ENCODE assay signal across 8 mouse cellular contexts in genomic region chr11:116280751-116281663, GRCm38 (mm10). TPM values are rescaled to one million over a fixed set of nuclear protein-coding genes. Genes with fewer than 3 reads are reported as not detected.
DNase-seq lines count a peak whose midpoint lies in the region; ATAC-seq and TF ChIP-seq lines count a peak whose summit lies in the region.

Gene Galr2, plus strand, starts transcription at chr11:116280939.

- no peaks in the 10 kb centered on the region for H3K4me1 ChIP-seq in heart, postnatal 0 days (ENCODE audit: control insufficient read depth, insufficient read depth)
- H3K4me1 ChIP-seq in brown adipose tissue, adult 24 weeks (ENCODE audit: control insufficient read depth, insufficient read depth, insufficient read length, low read length): no peaks in the 10 kb centered on the region
- H3K4me1 ChIP-seq in hindbrain, postnatal 0 days (ENCODE audit: insufficient read depth, low read length): peaks cover 8% of the 10 kb centered on the region
- peaks cover 16% of the 10 kb centered on the region for H3K4me1 ChIP-seq in midbrain, embryonic 16.5 days (ENCODE audit: control insufficient read depth, insufficient read depth, low read length)

- H3K4me2 ChIP-seq in heart, postnatal 0 days (ENCODE audit: low read depth, low read length): peak within 1 kb of the TSS; percentile 56
- peak within 1 kb of the TSS; percentile 54 for H3K4me2 ChIP-seq in hindbrain, postnatal 0 days (ENCODE audit: low read depth, low read length)
- H3K4me2 ChIP-seq in midbrain, embryonic 16.5 days (ENCODE audit: low read length): peak within 1 kb of the TSS; percentile 51

- no peak for DNase-seq in heart, postnatal 0 days (ENCODE audit: low spot score)
- DNase-seq in heart, postnatal 10 days: no peak
- DNase-seq in hindbrain, postnatal 0 days (ENCODE audit: low spot score): no peak
- no peak for DNase-seq in gastrocnemius, postnatal 14 days
- no peak for DNase-seq in adrenal gland, postnatal 14 days
- no peak for DNase-seq in cerebellum, postnatal 36 days

- no peak for TF ChIP-seq CTCF in heart, postnatal 0 days (IDR thresholded peaks at IDR 0.05; ENCODE audit: low read depth)
- peak; percentile 33 for TF ChIP-seq CTCF in hindbrain, postnatal 0 days (IDR thresholded peaks at IDR 0.05; ENCODE audit: low read depth)

- WGBS in heart, postnatal 0 days: 7% methylated on average over 48 of the region's 48 CpGs
- 7% methylated on average over 48 of the region's 48 CpGs for WGBS in hindbrain, postnatal 0 days
- 6% methylated on average over 48 of the region's 48 CpGs for WGBS in midbrain, embryonic 16.5 days

- H3K27me3 ChIP-seq in heart, postnatal 0 days (ENCODE audit: control insufficient read depth, insufficient read depth, low read length): peaks cover 55% of the 10 kb centered on the region
- H3K27me3 ChIP-seq in hindbrain, postnatal 0 days (ENCODE audit: insufficient read depth, low read length): peaks cover 31% of the 10 kb centered on the region
- H3K27me3 ChIP-seq in midbrain, embryonic 16.5 days (ENCODE audit: control insufficient read depth, insufficient read depth, low read depth, low read length): peaks cover 44% of the 10 kb centered on the region

- intact Hi-C loops in heart, postnatal 10 days (cut with DNase I): no loop called here
- intact Hi-C loops in gastrocnemius, postnatal 14 days (cut with DNase I; ENCODE audit: low total_unique reads): no loop called here

- no peaks in the 10 kb centered on the region; the same call in 1 of the 2 replicates for H3K9me3 ChIP-seq in heart, postnatal 0 days (replicated peaks; ENCODE audit: control insufficient read depth, low read length)
- no peaks in the 10 kb centered on the region for H3K9me3 ChIP-seq in hindbrain, postnatal 0 days (ENCODE audit: low read length)
- H3K9me3 ChIP-seq in midbrain, embryonic 16.5 days (replicated peaks; ENCODE audit: control insufficient read depth, low read length, poor library complexity, severe bottlenecking): no peaks in the 10 kb centered on the region

- H3K27ac ChIP-seq in heart, postnatal 0 days (ENCODE audit: low read depth): no peak within 1 kb of the TSS
- no peak within 1 kb of the TSS for H3K27ac ChIP-seq in brown adipose tissue, adult 24 weeks (replicated peaks; ENCODE audit: low read depth, low read length)
- no peak within 1 kb of the TSS for H3K27ac ChIP-seq in hindbrain, postnatal 0 days
- H3K27ac ChIP-seq in midbrain, embryonic 16.5 days (ENCODE audit: low read length): no peak within 1 kb of the TSS

- TF ChIP-seq EP300 in heart, postnatal 0 days (IDR thresholded peaks at IDR 0.05; ENCODE audit: low read depth): no peak

- H3K4me3 ChIP-seq in heart, postnatal 0 days (ENCODE audit: low read depth, low read length): peak within 1 kb of the TSS; percentile 32
- peak within 1 kb of the TSS; percentile 2; the same call in 1 of the 2 replicates for H3K4me3 ChIP-seq in brown adipose tissue, adult 24 weeks (ENCODE audit: insufficient read depth, low read depth, low read length)
- H3K4me3 ChIP-seq in hindbrain, postnatal 0 days (ENCODE audit: low read length): peak within 1 kb of the TSS; percentile 32
- H3K4me3 ChIP-seq in midbrain, embryonic 16.5 days (ENCODE audit: low read depth, low read length): peak within 1 kb of the TSS; percentile 26

- no peak within 1 kb of the TSS for H3K9ac ChIP-seq in heart, postnatal 0 days (replicated peaks; ENCODE audit: low read depth, low read length)
- H3K9ac ChIP-seq in hindbrain, postnatal 0 days (replicated peaks; ENCODE audit: low read length): 0 out of 2 replicates have a peak within 1 kb of the TSS, but pooled peaks have one; percentile 24
- peak within 1 kb of the TSS; percentile 50 for H3K9ac ChIP-seq in midbrain, embryonic 16.5 days (ENCODE audit: low read depth, low read length)

- no peaks in the 10 kb centered on the region for H3K36me3 ChIP-seq in heart, postnatal 0 days (replicated peaks; ENCODE audit: control insufficient read depth, insufficient read depth, low read length)
- no peaks in the 10 kb centered on the region for H3K36me3 ChIP-seq in hindbrain, postnatal 0 days (ENCODE audit: insufficient read depth, low read length)
- H3K36me3 ChIP-seq in midbrain, embryonic 16.5 days (ENCODE audit: control insufficient read depth, insufficient read depth, low read length): no peaks in the 10 kb centered on the region

- ATAC-seq in heart, postnatal 0 days (ENCODE audit: insufficient read depth, low read depth): no peak
- ATAC-seq in hindbrain, postnatal 0 days: no peak
- ATAC-seq in midbrain, embryonic 16.5 days: no peak

RNA-seq across cellular contexts. Expression of gene Galr2, which starts in this region (rescaled TPM):
- total RNA-seq in heart, postnatal 0 days (2014; rRNA removed; ENCODE audit: low replicate concordance): not detected in 2 replicates
- polyA plus RNA-seq in heart, postnatal 0 days (2015; fragmentation: Nextera tagmentation; extraction: Ambion mirVana): 0.05 TPM in 2 replicates
- not detected for total RNA-seq in heart, postnatal 10 days (2021)
- polyA plus RNA-seq in brown adipose tissue, adult 24 weeks (2012; ENCODE audit: insufficient read depth, insufficient read length, missing spikeins): not detected in 2 replicates
- 0.40 TPM in 1 of 2 replicates, not detected in the other for total RNA-seq in hindbrain, postnatal 0 days (2014; rRNA removed)
- polyA plus RNA-seq in hindbrain, postnatal 0 days (2015; fragmentation: Nextera tagmentation; extraction: Ambion mirVana): 0.34 and 0.44 TPM in 2 replicates
- polyA plus RNA-seq in midbrain, embryonic 16.5 days (2015; fragmentation: Nextera tagmentation; extraction: Ambion mirVana): 0.46 and 0.62 TPM in 2 replicates
- under 1 TPM; 0.38 to 0.41 TPM for total RNA-seq in gastrocnemius, postnatal 14 days (2021)
- not detected in 2 replicates for total RNA-seq in adrenal gland, postnatal 14 days (2021)
